ENCODE assay signal across 14 mouse cellular contexts in the genomic region with DNA sequence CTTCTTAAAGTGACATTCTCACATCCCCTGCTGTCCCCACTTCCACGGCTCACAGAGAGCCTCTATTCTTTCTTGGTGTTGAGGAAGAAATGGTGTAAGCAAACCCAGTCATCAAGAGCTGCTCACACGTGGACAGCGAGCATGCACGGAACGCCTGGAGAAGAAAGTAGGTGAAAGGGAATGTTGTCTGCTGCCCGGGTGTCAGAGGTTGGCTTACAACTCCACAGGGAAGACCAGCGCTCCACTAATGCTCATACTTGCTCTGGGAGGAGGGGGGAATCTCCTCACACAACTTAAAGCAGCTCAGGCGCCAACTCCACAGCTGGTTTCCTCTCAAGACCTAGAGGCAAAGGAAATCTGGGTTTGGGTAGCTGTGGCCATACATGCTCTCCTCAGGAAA.
DNase-seq lines count a peak whose midpoint lies in the region; ATAC-seq lines count a peak whose summit lies in the region.
"Had no signal": no experiment of that assay in that cellular context is flagged by ENCODE, and none has a peak within 500 bp of the region (broad histone marks: within the 10 kb centered on the region; RNA-seq: fewer than 3 reads in every experiment).

No protein-coding gene starts in this region.

- no peak for ATAC-seq in hindbrain, embryonic 11.5 days (ENCODE audit: low FRiP score)
- ATAC-seq in hindbrain, embryonic 13.5 days (ENCODE audit: low FRiP score): no peak
- ATAC-seq: forebrain, embryonic 13.5 days had no signal

- H3K36me3 ChIP-seq in hindbrain, embryonic 11.5 days (ENCODE audit: control insufficient read depth, insufficient read depth, low read length): no peaks in the 10 kb centered on the region
- no peaks in the 10 kb centered on the region for H3K36me3 ChIP-seq in hindbrain, embryonic 13.5 days

- H3K4me1 ChIP-seq in hindbrain, embryonic 11.5 days (replicated peaks; ENCODE audit: control insufficient read depth, insufficient read depth, low read length): no peaks in the 10 kb centered on the region
- peaks cover 13% of the 10 kb centered on the region; the same call in 1 of the 2 replicates for H3K4me1 ChIP-seq in hindbrain, embryonic 13.5 days (replicated peaks)
- H3K4me1 ChIP-seq: forebrain, embryonic 13.5 days had no signal

- H3K4me2 ChIP-seq in hindbrain, embryonic 11.5 days (replicated peaks; ENCODE audit: low read depth, low read length): no peak overlapping the region
- no peak overlapping the region for H3K4me2 ChIP-seq in hindbrain, embryonic 13.5 days
- H3K4me2 ChIP-seq: forebrain, embryonic 13.5 days; hindbrain, embryonic 14.5 days had no signal

- H3K27me3 ChIP-seq in hindbrain, embryonic 11.5 days (ENCODE audit: control insufficient read depth, insufficient read depth, low read length): no peaks in the 10 kb centered on the region
- H3K27me3 ChIP-seq in hindbrain, embryonic 13.5 days: no peaks in the 10 kb centered on the region
- H3K27me3 ChIP-seq: forebrain, embryonic 13.5 days had no signal

- peak; percentile 14 for DNase-seq in hindbrain, embryonic 11.5 days (ENCODE audit: low spot score)
- peak; percentile 21 for DNase-seq in testis, postnatal 14 days (ENCODE audit: low spot score)
- no peak for DNase-seq in testis, postnatal 10 days (ENCODE audit: low spot score)
- peak; percentile 54 for DNase-seq in kidney, adult 9 months
- no peak for DNase-seq in right cerebral cortex, adult 2 months (ENCODE audit: low spot score in 2 of 2)
- DNase-seq in right cerebral cortex, postnatal 10 days (ENCODE audit: low spot score in 2 of 2): no peak
- DNase-seq in ovary, postnatal 14 days (ENCODE audit: low spot score): no peak
- DNase-seq: cerebellum, postnatal 10 days; thymus, postnatal 14 days had no signal

- no peak overlapping the region for H3K4me3 ChIP-seq in hindbrain, embryonic 11.5 days (ENCODE audit: low read depth, low read length)
- H3K4me3 ChIP-seq in hindbrain, embryonic 13.5 days: no peak overlapping the region
- H3K4me3 ChIP-seq: forebrain, embryonic 13.5 days; myocyte had no signal

- H3K9ac ChIP-seq in hindbrain, embryonic 11.5 days (ENCODE audit: low read depth, low read length): no peak overlapping the region
- H3K9ac ChIP-seq in hindbrain, embryonic 13.5 days: no peak overlapping the region
- H3K9ac ChIP-seq: forebrain, embryonic 13.5 days; hindbrain, embryonic 14.5 days had no signal

- H3K9me3 ChIP-seq in hindbrain, embryonic 11.5 days (ENCODE audit: control insufficient read depth, low read length): no peaks in the 10 kb centered on the region
- 0 out of 2 replicates have a peak, but pooled peaks cover 4% of the 10 kb centered on the region for H3K9me3 ChIP-seq in hindbrain, embryonic 13.5 days

- 56% methylated on average over 8 of the region's 8 CpGs for WGBS in hindbrain, embryonic 11.5 days
- WGBS in hindbrain, embryonic 13.5 days: 46% methylated on average over 8 of the region's 8 CpGs

- no peak overlapping the region for H3K27ac ChIP-seq in hindbrain, embryonic 11.5 days (ENCODE audit: low read depth, low read length)
- no peak overlapping the region for H3K27ac ChIP-seq in hindbrain, embryonic 13.5 days
- H3K27ac ChIP-seq: forebrain, embryonic 13.5 days; hindbrain, embryonic 14.5 days; macrophage had no signal

Comparison
In these comparisons a context has a peak if more than half of its experiments do, and no peak if none do; other contexts are left out.
1. DNase-seq: peak in hindbrain, embryonic 11.5 days (single experiment), testis, postnatal 14 days (single experiment) and kidney, adult 9 months (single experiment); none in testis, postnatal 10 days (single experiment), right cerebral cortex, adult 2 months (0 of 2), right cerebral cortex, postnatal 10 days (0 of 2) and ovary, postnatal 14 days (single experiment).